Mouse (Mus musculus) cortical plate, adult 2 months (tissue): Measurements from ENCODE around the gene Necap2.

Experiments used
- CTCF ChIP-seq: fragments of 200-500 bp; IDR thresholded peaks from 2 replicates; pipeline ENCODE4 v1.5.1; 2011; ENCODE audit warnings: mild to moderate bottlenecking, control low read depth, low read length; ENCODE audit not compliant: insufficient read depth; ENCODE audit errors: extremely low read depth
- POLR2A ChIP-seq: fragments of 200-500 bp; IDR thresholded peaks from 2 replicates; pipeline ENCODE4 v1.6.1; 2011; ENCODE audit warnings: mild to moderate bottlenecking, low read length, control low read depth; ENCODE audit not compliant: insufficient read depth; ENCODE audit errors: extremely low read depth

DNA sequence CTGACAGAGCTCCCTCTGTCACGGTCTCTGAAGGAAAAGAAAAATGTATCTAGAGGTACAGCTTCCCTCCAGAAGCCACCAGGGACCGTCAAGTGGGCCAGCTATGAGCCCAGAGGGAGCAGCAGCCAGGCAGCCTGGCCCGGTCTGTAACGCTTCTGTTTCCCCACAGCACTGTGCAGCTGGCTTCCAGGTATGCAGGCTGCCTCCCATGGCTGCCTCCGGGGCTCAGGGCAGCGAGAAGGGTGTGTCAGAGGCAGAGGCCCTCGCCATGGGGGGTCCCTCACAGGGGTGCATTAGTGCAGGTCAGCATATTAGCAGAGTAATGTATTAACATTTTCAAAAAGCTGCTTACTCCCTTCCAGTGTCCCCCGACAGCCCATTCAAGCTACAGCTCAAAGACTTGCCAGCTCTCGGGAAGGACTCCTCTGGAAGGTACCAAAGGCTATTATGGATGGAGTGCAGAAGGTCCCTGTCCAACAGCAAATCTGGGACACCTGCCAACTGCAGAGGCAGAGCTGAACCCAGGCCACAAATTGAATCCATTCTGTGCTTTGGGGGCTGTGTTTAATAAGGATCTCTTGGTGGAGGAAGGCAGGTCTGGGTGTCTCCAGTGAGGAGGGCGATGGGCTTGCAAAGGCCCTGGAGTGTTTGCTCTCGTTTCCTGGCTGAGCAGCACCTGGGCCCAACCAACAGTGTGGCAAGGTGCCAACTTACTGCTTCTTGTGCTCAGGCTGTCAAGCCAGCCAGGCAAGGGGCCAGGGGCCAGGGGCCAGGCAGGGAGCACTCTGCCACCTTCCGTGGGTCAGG lies 11.2 kb downstream of the Necap2 start:
- no peak for TF ChIP-seq POLR2A
- no peak for TF ChIP-seq CTCF
